Comparison of ENCODE assay signal across 37 mouse cellular contexts in genomic region chr1:94033075-94033602, GRCm38 (mm10). TPM values are rescaled to one million over a fixed set of nuclear protein-coding genes. Genes with fewer than 3 reads are reported as not detected.
"Had no signal": no experiment of that assay in that cellular context is flagged by ENCODE, and none has a peak within 500 bp of the region (broad histone marks: within the 10 kb centered on the region; RNA-seq: fewer than 3 reads in every experiment).

No protein-coding gene starts in this region.

- H3K4me3 ChIP-seq: heart, embryonic 10.5 days; heart, embryonic 13.5 days; heart, embryonic 15.5 days; hindbrain, embryonic 13.5 days; hindbrain, embryonic 15.5 days; kidney, embryonic 15.5 days; limb, embryonic 10.5 days; limb, embryonic 12.5 days; liver, embryonic 13.5 days had no signal

- H3K9me3 ChIP-seq: heart, embryonic 10.5 days; heart, embryonic 13.5 days; heart, embryonic 15.5 days; hindbrain, embryonic 13.5 days; hindbrain, embryonic 15.5 days; kidney, embryonic 15.5 days; limb, embryonic 10.5 days; limb, embryonic 12.5 days; liver, embryonic 13.5 days had no signal

- DNase-seq: gastrocnemius, postnatal 14 days; gastrocnemius, postnatal 36 days; heart, adult 11 months; heart, postnatal 14 days; heart, postnatal 36 days; kidney, adult 11 months; kidney, adult 2 months; kidney, adult 9 months; kidney, postnatal 14 days; kidney, postnatal 36 days; layer of hippocampus, adult 9-11 months; layer of hippocampus, postnatal 36 days; liver; liver, embryonic 13.5 days had no signal

- ATAC-seq: hindbrain, postnatal 0 days; intestine, embryonic 16.5 days had no signal

- H3K9ac ChIP-seq: heart, embryonic 13.5 days; heart, embryonic 15.5 days; hindbrain, embryonic 13.5 days; hindbrain, embryonic 15.5 days; kidney, embryonic 15.5 days; limb, embryonic 12.5 days; liver, embryonic 13.5 days had no signal

- H3K4me2 ChIP-seq: heart, embryonic 13.5 days; heart, embryonic 15.5 days; hindbrain, embryonic 13.5 days; hindbrain, embryonic 15.5 days; kidney, embryonic 15.5 days; limb, embryonic 12.5 days; liver, embryonic 11.5 days; liver, embryonic 13.5 days had no signal

- H3K27me3 ChIP-seq: heart, embryonic 15.5 days; hindbrain, embryonic 13.5 days; hindbrain, embryonic 15.5 days; kidney, embryonic 15.5 days; limb, embryonic 12.5 days; liver, embryonic 13.5 days had no signal

- H3K27ac ChIP-seq: heart, embryonic 10.5 days; heart, embryonic 13.5 days; heart, embryonic 15.5 days; hindbrain, embryonic 13.5 days; hindbrain, embryonic 15.5 days; hindbrain, postnatal 0 days; kidney, embryonic 15.5 days; kidney, postnatal 0 days; limb, embryonic 10.5 days; limb, embryonic 12.5 days; liver, embryonic 13.5 days had no signal

- H3K36me3 ChIP-seq: heart, embryonic 10.5 days; heart, embryonic 13.5 days; heart, embryonic 15.5 days; hindbrain, embryonic 13.5 days; hindbrain, embryonic 15.5 days; kidney, embryonic 15.5 days; limb, embryonic 10.5 days; limb, embryonic 12.5 days; liver, embryonic 13.5 days had no signal

RNA-seq across cellular contexts. Expression of gene Neu4, which starts 12.9 kb away (rescaled TPM):
- total RNA-seq: gastrocnemius, adult 18-20 months; gastrocnemius, adult 8-10 months; gastrocnemius, postnatal 14 days; gastrocnemius, postnatal 36 days; heart, postnatal 14 days; heart, postnatal 36 days; hematopoietic stem cell, adult 5-6 weeks had no signal
- polyA plus RNA-seq: gonadal fat pad, adult 2 months; heart, embryonic 10.5 days; heart, embryonic 15.5 days; heart, postnatal 0 days; hindbrain, embryonic 11.5 days; hindbrain, embryonic 13.5 days; hindbrain, embryonic 15.5 days; intestine, embryonic 14.5 days; intestine, embryonic 16.5 days; kidney, adult 2 months; kidney, embryonic 15.5 days; kidney, postnatal 0 days; large intestine, adult 2 months; limb, embryonic 10.5 days; limb, embryonic 12.5 days; limb, embryonic 14.5 days; liver, embryonic 11.5 days; liver, embryonic 13.5 days had no signal

RNA-seq across cellular contexts. Expression of gene Pdcd1, which starts 19.2 kb away (rescaled TPM):
- total RNA-seq: gastrocnemius, adult 18-20 months; gastrocnemius, adult 8-10 months; gastrocnemius, postnatal 14 days; gastrocnemius, postnatal 36 days; heart, adult 8-10 months; heart, postnatal 36 days; hematopoietic stem cell, adult 5-6 weeks; hindbrain, postnatal 0 days; layer of hippocampus, postnatal 14 days; layer of hippocampus, postnatal 36 days had no signal
- polyA plus RNA-seq: heart, embryonic 10.5 days; hindbrain, embryonic 11.5 days; hindbrain, embryonic 13.5 days; hindbrain, postnatal 0 days; kidney, embryonic 15.5 days; kidney, postnatal 0 days; limb, embryonic 10.5 days; limb, embryonic 12.5 days; liver, embryonic 11.5 days; liver, embryonic 13.5 days had no signal

RNA-seq across cellular contexts. Expression of gene Gal3st2c, which starts 42.8 kb away (rescaled TPM):
- total RNA-seq: hematopoietic stem cell, adult 5-6 weeks; hindbrain, postnatal 0 days had no signal
- polyA plus RNA-seq: heart, embryonic 10.5 days; heart, embryonic 13.5 days; hindbrain, embryonic 11.5 days; hindbrain, embryonic 13.5 days; hindbrain, embryonic 15.5 days; hindbrain, postnatal 0 days; intestine, embryonic 14.5 days; intestine, embryonic 16.5 days; kidney, adult 2 months; kidney, embryonic 15.5 days; kidney, postnatal 0 days; limb, embryonic 10.5 days; limb, embryonic 12.5 days; limb, embryonic 14.5 days; liver, embryonic 11.5 days; liver, embryonic 13.5 days had no signal
